Mouse (Mus musculus): Measurements from ENCODE around the gene Olfr1049. TPM values are rescaled to one million over a fixed set of nuclear protein-coding genes. Genes with fewer than 3 reads are reported as not detected.

Gene Olfr1049
- polyA plus RNA-seq (2017; shearing (Covaris generic)): under 1 TPM in 1 of 2 experiments, not detected in 1; 0.64 TPM

DNA sequence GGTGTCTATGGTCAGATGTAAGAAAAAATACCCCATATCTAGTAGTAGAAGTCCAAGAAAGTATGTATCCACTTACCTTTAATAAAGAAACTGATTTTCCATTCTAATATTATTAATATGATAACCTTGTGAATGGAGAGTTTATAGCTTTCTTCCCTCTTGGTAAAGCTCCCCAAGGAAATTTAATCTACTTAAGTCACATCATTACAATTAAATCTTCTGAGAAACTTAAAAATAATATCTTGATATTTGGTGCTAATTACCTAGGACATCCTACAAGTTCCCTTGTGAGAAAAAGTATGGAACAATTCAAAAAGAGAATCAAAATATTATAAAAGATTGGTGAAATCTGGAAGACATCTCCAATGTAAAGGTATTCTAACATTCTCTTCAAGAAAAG is at the start of gene Olfr1049:
Gene Olfr1049, minus strand, starts transcription at position 101 of the 400 bp plus-strand sequence.

DNA sequence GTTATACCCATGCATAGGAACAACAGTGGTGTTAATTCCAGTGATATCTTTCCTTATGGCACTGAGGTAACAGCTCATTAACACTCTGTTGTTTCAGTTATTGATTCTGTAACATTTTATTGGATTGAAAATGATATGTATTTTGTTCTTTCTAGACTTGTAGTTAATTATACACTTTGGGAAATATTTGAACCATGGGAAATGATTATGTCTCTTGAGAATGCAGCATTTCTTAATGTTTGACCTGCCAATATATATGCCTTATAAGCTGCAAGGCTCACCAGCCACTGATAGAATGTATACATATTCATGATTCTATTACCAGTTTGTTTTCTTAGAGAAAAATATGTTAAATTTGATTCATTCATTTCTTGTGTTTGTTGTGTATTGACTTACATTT is 34.0 kb upstream of the Olfr1049 start, which contains the start of gene Olfr1052:
Gene Olfr1052, plus strand, starts transcription at position 301 of the 400 bp plus-strand sequence.

DNA sequence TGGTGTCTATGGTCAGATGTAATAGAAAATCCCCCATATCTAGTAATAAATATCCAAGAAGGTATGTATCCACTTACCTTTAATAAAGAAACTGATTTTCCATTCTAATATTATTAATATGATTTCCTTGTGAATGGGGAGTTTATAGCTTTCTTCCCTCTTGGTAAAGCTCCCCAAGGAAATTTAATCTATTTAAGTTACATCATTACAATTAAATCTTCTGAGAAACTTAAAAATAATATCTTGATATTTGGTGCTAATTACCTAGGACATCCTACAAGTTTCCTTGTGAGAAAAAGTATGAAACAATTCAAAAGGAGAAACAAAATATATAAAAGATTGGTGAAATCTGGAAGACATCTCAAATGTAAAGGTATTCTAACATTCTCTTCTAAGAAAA is 20.9 kb upstream of the Olfr1049 start, which contains the start of gene Olfr1051:
Gene Olfr1051, minus strand, starts transcription at position 101 of the 400 bp plus-strand sequence.

DNA sequence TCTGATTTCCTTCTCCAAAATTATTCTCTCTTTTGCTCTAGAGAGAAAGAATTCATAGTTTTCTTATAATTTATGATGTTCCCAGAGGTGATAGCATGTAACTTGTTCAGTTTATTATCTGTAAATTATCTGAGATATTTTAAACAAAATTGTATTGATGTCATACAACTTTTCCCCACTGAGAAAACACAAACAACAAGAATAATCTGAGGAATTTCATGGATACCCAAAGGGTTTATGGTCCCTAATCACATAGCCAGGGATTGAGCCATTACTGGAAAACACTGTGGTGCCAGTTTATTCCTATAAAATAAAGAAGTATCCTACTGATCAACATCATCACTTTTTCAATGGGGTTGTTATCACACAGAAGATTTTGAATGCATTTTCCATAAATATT is 17.9 kb downstream of the Olfr1049 start, which contains the start of gene Olfr1048:
Gene Olfr1048, minus strand, starts transcription at position 101 of the 400 bp plus-strand sequence.

DNA sequence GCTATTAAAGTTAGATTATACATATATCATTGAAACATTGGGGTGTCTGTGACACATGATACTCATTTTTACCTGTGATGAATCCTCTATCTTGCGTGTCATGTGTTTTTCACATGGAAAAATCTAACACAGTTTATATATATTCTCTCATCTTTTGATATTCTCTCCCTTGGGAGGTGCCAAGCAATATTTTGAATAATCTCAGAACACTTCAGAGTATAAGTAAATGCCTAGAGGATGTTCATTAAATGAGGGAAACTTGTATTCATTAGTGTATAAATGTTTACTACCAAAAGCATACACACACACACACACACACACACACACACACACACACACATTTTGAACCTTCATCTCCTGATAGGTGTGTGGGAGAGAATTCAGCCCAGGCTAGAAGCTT is 26.8 kb downstream of the Olfr1049 start, which contains the start of gene Olfr1047:
Gene Olfr1047, minus strand, starts transcription at position 101 of the 400 bp plus-strand sequence.

DNA sequence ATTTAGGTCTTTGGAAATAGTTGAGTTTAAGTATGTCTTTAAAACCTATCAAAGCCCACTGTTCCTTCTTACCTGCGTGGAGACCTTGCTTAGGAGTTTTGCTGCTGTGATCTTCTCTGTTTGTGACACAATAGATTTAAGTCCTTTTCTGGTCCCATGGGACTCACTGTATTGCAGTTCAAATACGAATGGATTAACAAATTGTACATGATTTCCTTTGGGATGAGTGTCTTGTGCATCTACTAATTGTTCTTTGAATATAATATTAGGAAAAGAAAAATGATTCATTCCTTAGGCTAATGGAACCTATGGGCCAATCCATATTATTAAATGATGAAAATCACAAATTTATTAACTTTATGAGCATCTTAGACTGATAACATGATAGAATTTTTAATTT is 38.9 kb downstream of the Olfr1049 start, which contains the start of gene Olfr1046:
Gene Olfr1046, minus strand, starts transcription at position 101 of the 400 bp plus-strand sequence.

Other genes starting within 250 kb of the Olfr1049 start
- gene Olfr1033, start 237.7 kb downstream of the Olfr1049 start, polyA plus RNA-seq (2017; shearing (Covaris generic)): 1 to 10 TPM; 1.7 to 5.1 TPM
- gene Olfr1034, start 212.5 kb downstream of the Olfr1049 start, polyA plus RNA-seq (2017; shearing (Covaris generic)): not detected
- gene Olfr1036, start 184.3 kb downstream of the Olfr1049 start, polyA plus RNA-seq (2017; shearing (Covaris generic)): under 1 TPM in 1 of 2 experiments, not detected in 1; 0.14 TPM
- not detected for gene Olfr1037, start 170.9 kb downstream of the Olfr1049 start, polyA plus RNA-seq (2017; shearing (Covaris generic))
- gene Olfr1039, start 122.4 kb downstream of the Olfr1049 start, polyA plus RNA-seq (2017; shearing (Covaris generic)): not detected
- gene Olfr1040, start 111.6 kb downstream of the Olfr1049 start, polyA plus RNA-seq (2017; shearing (Covaris generic)): not detected
- under 1 TPM; 0.12 to 0.98 TPM for gene Olfr1042, start 96.5 kb downstream of the Olfr1049 start, polyA plus RNA-seq (2017; shearing (Covaris generic))
- gene Olfr1043, start 90.8 kb downstream of the Olfr1049 start, polyA plus RNA-seq (2017; shearing (Covaris generic)): 1 to 10 TPM in 1 of 2 experiments, under 1 TPM in 1; 0.12 to 3.0 TPM
- under 1 TPM in 1 of 2 experiments, not detected in 1; 0.99 TPM for gene Olfr1044, start 80.5 kb downstream of the Olfr1049 start, polyA plus RNA-seq (2017; shearing (Covaris generic))
- under 1 TPM; 0.07 to 0.10 TPM for gene Olfr52, start 72.6 kb downstream of the Olfr1049 start, polyA plus RNA-seq (2017; shearing (Covaris generic))
- gene Olfr1045, start 55.3 kb downstream of the Olfr1049 start, polyA plus RNA-seq (2017; shearing (Covaris generic)): not detected
- not detected for gene Olfr1046, start 39.0 kb downstream of the Olfr1049 start, polyA plus RNA-seq (2017; shearing (Covaris generic))
- not detected for gene Olfr1047, start 26.9 kb downstream of the Olfr1049 start, polyA plus RNA-seq (2017; shearing (Covaris generic))
- not detected for gene Olfr1048, start 18.0 kb downstream of the Olfr1049 start, polyA plus RNA-seq (2017; shearing (Covaris generic))
- not detected for gene Olfr1051, start 20.8 kb upstream of the Olfr1049 start, polyA plus RNA-seq (2017; shearing (Covaris generic))
- gene Olfr1052, start 34.1 kb upstream of the Olfr1049 start, polyA plus RNA-seq (2017; shearing (Covaris generic)): under 1 TPM in 1 of 2 experiments, not detected in 1; 0.20 TPM
- gene Olfr1053, start 57.0 kb upstream of the Olfr1049 start, polyA plus RNA-seq (2017; shearing (Covaris generic)): not detected
- gene Olfr1054, start 77.1 kb upstream of the Olfr1049 start, polyA plus RNA-seq (2017; shearing (Covaris generic)): not detected
- not detected for gene Olfr1055, start 92.0 kb upstream of the Olfr1049 start, polyA plus RNA-seq (2017; shearing (Covaris generic))
- not detected for gene Olfr1056, start 104.1 kb upstream of the Olfr1049 start, polyA plus RNA-seq (2017; shearing (Covaris generic))
- gene Olfr1057, start 120.1 kb upstream of the Olfr1049 start, polyA plus RNA-seq (2017; shearing (Covaris generic)): not detected
- not detected for gene Olfr1058, start 130.2 kb upstream of the Olfr1049 start, polyA plus RNA-seq (2017; shearing (Covaris generic))
- gene Olfr1061, start 155.7 kb upstream of the Olfr1049 start, polyA plus RNA-seq (2017; shearing (Covaris generic)): not detected
- gene Olfr1062, start 168.4 kb upstream of the Olfr1049 start, polyA plus RNA-seq (2017; shearing (Covaris generic)): under 1 TPM; 0.10 to 0.16 TPM
- not detected for gene Olfr1065, start 192.3 kb upstream of the Olfr1049 start, polyA plus RNA-seq (2017; shearing (Covaris generic))
- gene Olfr1066, start 197.9 kb upstream of the Olfr1049 start, polyA plus RNA-seq (2017; shearing (Covaris generic)): not detected
- not detected for gene Olfr228, start 229.1 kb upstream of the Olfr1049 start, polyA plus RNA-seq (2017; shearing (Covaris generic))

Measured in inflammation-experienced regulatory T-cells (primary cell).